Mouse (Mus musculus): ENCODE data around the gene Fgf23. TPM values are rescaled to one million over a fixed set of nuclear protein-coding genes. Genes with fewer than 3 reads are reported as not detected.

Gene Fgf23
- total RNA-seq (2014; rRNA removed) (0.15 and 0.38 TPM in 2 replicates), polyA plus RNA-seq (2015; fragmentation: Nextera tagmentation; extraction: Ambion mirVana) (0.08 and 0.13 TPM in 2 replicates)

GRCm38 (mm10) chr6:127072817-127073216 is at the start of gene Fgf23:
Gene Fgf23, plus strand, starts transcription at chr6:127072902.
- Histone ChIP-seq H3K4me3 (ENCODE audit: low read depth, low read length) (no peak within 1 kb of the TSS), H3K4me1 (ENCODE audit: insufficient read depth) (no peaks in the 10 kb centered on the region), H3K27me3 (ENCODE audit: insufficient read depth, low read length) (no peaks in the 10 kb centered on the region), H3K9ac (no peak within 1 kb of the TSS), H3K9me3 (ENCODE audit: low read length) (no peaks in the 10 kb centered on the region), H3K4me2 (ENCODE audit: low read depth) (no peak within 1 kb of the TSS), H3K27ac (ENCODE audit: low read depth, low read length) (no peak within 1 kb of the TSS), H3K36me3 (ENCODE audit: insufficient read depth) (no peaks in the 10 kb centered on the region)
- DNase-seq (no peak), ATAC-seq (no peak)
- TF ChIP-seq CTCF (IDR thresholded peaks at IDR 0.05; ENCODE audit: low read depth): no peak
- WGBS: 12% methylated on average over 5 of the region's 5 CpGs

GRCm38 (mm10) chr6:127024836-127025235 is 47.9 kb upstream of the Fgf23 start:
- Histone ChIP-seq H3K27me3 (ENCODE audit: insufficient read depth, low read length) (no peaks in the 10 kb centered on the region), H3K9ac (no peak overlapping the region), H3K9me3 (ENCODE audit: low read length) (no peaks in the 10 kb centered on the region), H3K27ac (ENCODE audit: low read depth, low read length) (no peak overlapping the region), H3K4me3 (ENCODE audit: low read depth, low read length) (no peak overlapping the region), H3K36me3 (ENCODE audit: insufficient read depth) (no peaks in the 10 kb centered on the region), H3K4me1 (ENCODE audit: insufficient read depth) (no peaks in the 10 kb centered on the region), H3K4me2 (ENCODE audit: low read depth) (no peak overlapping the region)
- no peak for ATAC-seq
- DNase-seq: no peak
- 76% methylated on average over 7 of the region's 7 CpGs for WGBS
- TF ChIP-seq CTCF (IDR thresholded peaks at IDR 0.05; ENCODE audit: low read depth): no peak

- WGBS: 35% methylated on average over 10 of the region's 10 CpGs
- H3K4me1 ChIP-seq (ENCODE audit: insufficient read depth): no peaks in the 10 kb centered on the region
- 0 out of 2 replicates have a peak overlapping the region, but pooled peaks have one; percentile 4 for H3K4me3 ChIP-seq (ENCODE audit: low read depth, low read length)
- H3K36me3 ChIP-seq (ENCODE audit: insufficient read depth): no peaks in the 10 kb centered on the region
- H3K9me3 ChIP-seq (ENCODE audit: low read length): no peaks in the 10 kb centered on the region
- no peak overlapping the region for H3K9ac ChIP-seq
- peak; percentile 60 for TF ChIP-seq CTCF (IDR thresholded peaks at IDR 0.05; ENCODE audit: low read depth)
- peak overlapping the region; percentile 29 for H3K4me2 ChIP-seq (ENCODE audit: low read depth)
- H3K27ac ChIP-seq (ENCODE audit: low read depth, low read length): no peak overlapping the region
- ATAC-seq: peak; percentile 53
- no peaks in the 10 kb centered on the region for H3K27me3 ChIP-seq (ENCODE audit: insufficient read depth, low read length)
- peak; percentile 36 for DNase-seq
These were observed 37.9 kb upstream of the Fgf23 start for GRCm38 (mm10) chr6:127034760-127035159.

- H3K9ac ChIP-seq: no peak overlapping the region
- no peak overlapping the region for H3K4me2 ChIP-seq (ENCODE audit: low read depth)
- ATAC-seq (no peak), DNase-seq (no peak)
- no peaks in the 10 kb centered on the region for H3K4me1 ChIP-seq (ENCODE audit: insufficient read depth)
- no peaks in the 10 kb centered on the region for H3K27me3 ChIP-seq (ENCODE audit: insufficient read depth, low read length)
- no peaks in the 10 kb centered on the region for H3K36me3 ChIP-seq (ENCODE audit: insufficient read depth)
- 54% methylated on average over 6 of the region's 6 CpGs for WGBS
- no peaks in the 10 kb centered on the region for H3K9me3 ChIP-seq (ENCODE audit: low read length)
- no peak overlapping the region for H3K4me3 ChIP-seq (ENCODE audit: low read depth, low read length)
- TF ChIP-seq CTCF (IDR thresholded peaks at IDR 0.05; ENCODE audit: low read depth): no peak
- H3K27ac ChIP-seq (ENCODE audit: low read depth, low read length): no peak overlapping the region
These were observed 27.8 kb upstream of the Fgf23 start for GRCm38 (mm10) chr6:127044909-127045308.

GRCm38 (mm10) chr6:127050847-127051246 is 21.9 kb upstream of the Fgf23 start:
- Histone ChIP-seq H3K36me3 (ENCODE audit: insufficient read depth) (no peaks in the 10 kb centered on the region), H3K27me3 (ENCODE audit: insufficient read depth, low read length) (no peaks in the 10 kb centered on the region), H3K9me3 (ENCODE audit: low read length) (no peaks in the 10 kb centered on the region), H3K4me2 (ENCODE audit: low read depth) (no peak overlapping the region), H3K4me1 (ENCODE audit: insufficient read depth) (no peaks in the 10 kb centered on the region), H3K9ac (no peak overlapping the region), H3K4me3 (ENCODE audit: low read depth, low read length) (no peak overlapping the region), H3K27ac (ENCODE audit: low read depth, low read length) (no peak overlapping the region)
- DNase-seq (no peak), ATAC-seq (no peak)
- TF ChIP-seq CTCF (IDR thresholded peaks at IDR 0.05; ENCODE audit: low read depth): no peak
- WGBS: 76% methylated on average over 4 of the region's 4 CpGs

GRCm38 (mm10) chr6:127056990-127057588 is 15.6 kb upstream of the Fgf23 start:
- Histone ChIP-seq H3K4me2 (ENCODE audit: low read depth) (no peak overlapping the region), H3K4me1 (ENCODE audit: insufficient read depth) (no peaks in the 10 kb centered on the region), H3K27me3 (ENCODE audit: insufficient read depth, low read length) (no peaks in the 10 kb centered on the region), H3K27ac (ENCODE audit: low read depth, low read length) (no peak overlapping the region), H3K9me3 (ENCODE audit: low read length) (no peaks in the 10 kb centered on the region), H3K36me3 (ENCODE audit: insufficient read depth) (no peaks in the 10 kb centered on the region), H3K4me3 (ENCODE audit: low read depth, low read length) (no peak overlapping the region), H3K9ac (no peak overlapping the region)
- no peak for DNase-seq
- ATAC-seq: no peak
- no peak for TF ChIP-seq CTCF (IDR thresholded peaks at IDR 0.05; ENCODE audit: low read depth)
- 63% methylated on average over 12 of the region's 12 CpGs for WGBS

- Histone ChIP-seq H3K36me3 (ENCODE audit: insufficient read depth) (no peaks in the 10 kb centered on the region), H3K27me3 (ENCODE audit: insufficient read depth, low read length) (no peaks in the 10 kb centered on the region), H3K4me3 (ENCODE audit: low read depth, low read length) (no peak overlapping the region), H3K9ac (no peak overlapping the region), H3K4me1 (ENCODE audit: insufficient read depth) (no peaks in the 10 kb centered on the region), H3K27ac (ENCODE audit: low read depth, low read length) (no peak overlapping the region), H3K4me2 (ENCODE audit: low read depth) (no peak overlapping the region), H3K9me3 (ENCODE audit: low read length) (no peaks in the 10 kb centered on the region)
- ATAC-seq (0 out of 2 replicates have a peak, but pooled peaks have one; percentile 23), DNase-seq (no peak)
- 63% methylated on average over 4 of the region's 4 CpGs for WGBS
- no peak for TF ChIP-seq CTCF (IDR thresholded peaks at IDR 0.05; ENCODE audit: low read depth)
These were observed 12.7 kb upstream of the Fgf23 start for GRCm38 (mm10) chr6:127059975-127060374.
